Mouse (Mus musculus) CH12.LX (cell line): ENCODE results near the gene Ntm. TPM values are rescaled to one million over a fixed set of nuclear protein-coding genes. Genes with fewer than 3 reads are reported as not detected.

Experiments used
- DNase-seq: peaks from one replicate; pipeline ENCODE4 v3.0.0-alpha.2; 2013; ENCODE audit errors: extremely low read depth
- H3K27ac ChIP-seq: 2 replicates; pipeline ENCODE4 v1.5.1; 2012; ENCODE audit warnings: low read depth, mild to moderate bottlenecking, control low read depth, moderate library complexity; ENCODE audit not compliant: insufficient read depth
- H3K27me3 ChIP-seq: replicated peaks from 2 replicates; pipeline ENCODE3; 2012; ENCODE audit warnings: inconsistent platforms
- H3K36me3 ChIP-seq, 2 experiments: replicated peaks in 1 of 2; 2 replicates each; pipeline versions ENCODE3 to v1.6.1; 2012; ENCODE audit warnings: inconsistent platforms in 1 of 2, low read length in 1 of 2, mild to moderate bottlenecking in 1 of 2, mixed read lengths in 1 of 2, moderate library complexity in 1 of 2; ENCODE audit not compliant: control insufficient read depth in 1 of 2, insufficient read depth in 1 of 2
- H3K4me1 ChIP-seq, 2 experiments: 2 replicates each; pipeline ENCODE4 v1.6.1; 2012; ENCODE audit warnings: inconsistent platforms in 1 of 2, moderate library complexity in 1 of 2; ENCODE audit not compliant: insufficient read depth in 2 of 2, control insufficient read depth in 1 of 2
- H3K4me2 ChIP-seq: 2 replicates; pipeline ENCODE4 v1.6.1; 2012; ENCODE audit warnings: low read depth, mild to moderate bottlenecking, control low read depth; ENCODE audit not compliant: poor library complexity, insufficient read depth, severe bottlenecking
- H3K4me3 ChIP-seq, 3 experiments: fragments of 150-350 bp in 1 of 3; sonication (generic) in 1 of 3; replicated peaks in 1 of 3; 2 replicates each; pipeline versions ENCODE3 to v1.5.1; 2011 to 2012; ENCODE audit warnings: low read depth in 2 of 3, low read length in 2 of 3, mild to moderate bottlenecking in 2 of 3, moderate library complexity in 2 of 3, control low read depth in 1 of 3, improper control_type of control experiment in 1 of 3, inconsistent platforms in 1 of 3, mixed read lengths in 1 of 3; ENCODE audit not compliant: poor library complexity in 1 of 3
- H3K79me2 ChIP-seq: replicated peaks from 2 replicates; pipeline ENCODE4 v1.6.1; 2012; ENCODE audit warnings: mild to moderate bottlenecking, moderate library complexity; ENCODE audit not compliant: control insufficient read depth, poor library complexity, insufficient read depth, severe bottlenecking; ENCODE audit errors: extremely low read depth
- H3K9ac ChIP-seq: 2 replicates; pipeline ENCODE4 v1.6.1; 2012; ENCODE audit warnings: low read depth, mild to moderate bottlenecking, control low read depth, moderate library complexity; ENCODE audit not compliant: insufficient read depth
- H3K9me3 ChIP-seq: replicated peaks from 2 replicates; pipeline ENCODE3; 2012; ENCODE audit warnings: low read length, inconsistent platforms, mixed read lengths
- CHD2 ChIP-seq: IDR thresholded peaks from 2 replicates; pipeline ENCODE4 v1.6.1; 2011; ENCODE audit warnings: low read length, improper control_type of control experiment
- CTCF ChIP-seq, 2 experiments: IDR thresholded peaks in 1 of 2; conservative IDR thresholded peaks in 1 of 2; 2 replicates each; pipeline ENCODE4 v1.5.1; 2011 to 2012; ENCODE audit warnings: low read depth in 2 of 2, low read length in 2 of 2, improper control_type of control experiment in 1 of 2, inconsistent platforms in 1 of 2, mild to moderate bottlenecking in 1 of 2, moderate library complexity in 1 of 2
- E2F4 ChIP-seq: IDR thresholded peaks from 2 replicates; pipeline ENCODE4 v1.6.1; 2011; ENCODE audit warnings: low read depth, low read length, improper control_type of control experiment; ENCODE audit not compliant: insufficient replicate concordance
- ELF1 ChIP-seq: IDR thresholded peaks from 2 replicates; pipeline ENCODE4 v1.6.1; 2014; ENCODE audit warnings: low read depth, mild to moderate bottlenecking, inconsistent platforms, low read length, improper control_type of control experiment
- HCFC1 ChIP-seq: IDR thresholded peaks from 2 replicates; pipeline ENCODE4 v1.6.1; 2012; ENCODE audit warnings: low read depth, mild to moderate bottlenecking, inconsistent platforms, low read length, improper control_type of control experiment
- MAFK ChIP-seq: IDR thresholded peaks from 2 replicates; pipeline ENCODE4 v1.6.1; 2011; ENCODE audit warnings: low read length, improper control_type of control experiment; ENCODE audit not compliant: insufficient replicate concordance
- MXI1 ChIP-seq: IDR thresholded peaks from 2 replicates; pipeline ENCODE4 v1.6.1; 2011; ENCODE audit warnings: mild to moderate bottlenecking, low read depth, low read length, improper control_type of control experiment
- MYC ChIP-seq: IDR thresholded peaks from 2 replicates; pipeline ENCODE4 v1.6.1; 2011; ENCODE audit warnings: low read depth, mild to moderate bottlenecking, improper control_type of control experiment, low read length
- NELFE ChIP-seq: IDR thresholded peaks from 2 replicates; pipeline ENCODE4 v1.6.1; 2011; ENCODE audit warnings: low read depth, low read length, improper control_type of control experiment
- NRF1 ChIP-seq: IDR thresholded peaks from 2 replicates; pipeline ENCODE4 v1.6.1; 2014; ENCODE audit warnings: low read depth, mild to moderate bottlenecking, inconsistent platforms, low read length, improper control_type of control experiment, moderate library complexity
- POLR2A ChIP-seq: IDR thresholded peaks from 2 replicates; pipeline ENCODE4 v1.6.1; 2011; ENCODE audit warnings: low read depth, mild to moderate bottlenecking, improper control_type of control experiment, low read length
- POLR2AphosphoS2 ChIP-seq: IDR thresholded peaks from 2 replicates; pipeline ENCODE4 v1.6.1; 2011; ENCODE audit warnings: low read depth, low read length, improper control_type of control experiment
- RCOR1 ChIP-seq: conservative IDR thresholded peaks from 2 replicates; pipeline ENCODE4 v1.6.1; 2012; ENCODE audit warnings: low read depth, mild to moderate bottlenecking, inconsistent platforms, low read length, improper control_type of control experiment
- SIN3A ChIP-seq: IDR thresholded peaks from 2 replicates; pipeline ENCODE4 v1.6.1; 2012; ENCODE audit warnings: low read length, improper control_type of control experiment, inconsistent platforms
- SMC3 ChIP-seq: IDR thresholded peaks from 2 replicates; pipeline ENCODE4 v1.6.1; 2011; ENCODE audit warnings: low read depth, low read length, improper control_type of control experiment
- TBP ChIP-seq: conservative IDR thresholded peaks from 2 replicates; pipeline ENCODE4 v1.6.1; 2011; ENCODE audit warnings: low read depth, low read length, improper control_type of control experiment
- TCF12 ChIP-seq: IDR thresholded peaks from 2 replicates; pipeline ENCODE4 v1.6.1; 2014; ENCODE audit warnings: low read depth, mild to moderate bottlenecking, inconsistent platforms, low read length, improper control_type of control experiment
- UBTF ChIP-seq: IDR thresholded peaks from 2 replicates; pipeline ENCODE4 v1.6.1; 2012; ENCODE audit warnings: low read depth, mild to moderate bottlenecking, inconsistent platforms, low read length, improper control_type of control experiment, moderate library complexity
- ZMIZ1 ChIP-seq: IDR thresholded peaks from 2 replicates; pipeline ENCODE4 v1.6.1; 2012; ENCODE audit warnings: low read depth, mild to moderate bottlenecking, inconsistent platforms, low read length, improper control_type of control experiment
- ZNF384 ChIP-seq: IDR thresholded peaks from 2 replicates; pipeline ENCODE4 v1.6.1; 2012; ENCODE audit warnings: low read depth, low read length, improper control_type of control experiment, inconsistent platforms
- dilution Hi-C: fragments of 300-500 bp; cut with MboI; formaldehyde crosslinking; loops from 2 replicates; pipeline ENCODE4 v1.14.3; 2020; ENCODE audit warnings: low sequenced_read_pairs; ENCODE audit not compliant: extremely low pct_unique_long_range_greater_than_20kb, extremely low pct_ligation_motif_present
- in situ Hi-C: fragments of 300-500 bp; cut with MboI; formaldehyde crosslinking; loops from 3 replicates; pipeline ENCODE4 v1.14.3; 2019; ENCODE audit warnings: low sequenced_read_pairs, low pct_ligation_motif_present, low pct_unique_long_range_greater_than_20kb, mixed read lengths
- polyA plus RNA-seq: library from polyadenylated mRNA; unstranded; fragments of >175 nt; gene quantifications from 2 replicates; pipeline ENCODE4 v1.2.1, GENCODE M21; 2012; ENCODE audit warnings: low read depth; ENCODE audit not compliant: insufficient read length
- total RNA-seq, 2 experiments: library from RNA; depleted of rRNA; stranded (reverse); fragments of 300-350 nt in 1 of 2; fragments of >200 nt in 1 of 2; gene quantifications; 2 replicates each; pipeline ENCODE4 v1.2.3; 2012 to 2014

The Ntm gene
- total and polyA plus RNA-seq, 3 experiments = not detected

GRCm38 (mm10) chr9:29776030-29776429 is 186.9 kb downstream of the Ntm start:
- no peaks in the 10 kb centered on the region for H3K27me3 ChIP-seq
- no peaks in the 10 kb centered on the region for H3K36me3 ChIP-seq
- no peak overlapping the region for H3K4me2 ChIP-seq
- dilution Hi-C loops (no loop called here), in situ Hi-C loops (no loop called here)
- no peaks in the 10 kb centered on the region for H3K79me2 ChIP-seq
- no peak for DNase-seq
- H3K9ac ChIP-seq = no peak overlapping the region
- H3K4me1 ChIP-seq = no peaks in the 10 kb centered on the region
- peak; percentile 93 for TF ChIP-seq MAFK
- TF ChIP-seq ZMIZ1 = no peak
- no peak for TF ChIP-seq E2F4
- no peak for TF ChIP-seq POLR2AphosphoS2
- TF ChIP-seq TBP = no peak
- no peak for TF ChIP-seq MXI1
- TF ChIP-seq HCFC1 = no peak
- H3K4me3 ChIP-seq = no peak overlapping the region
- H3K9me3 ChIP-seq = peaks cover 79% of the 10 kb centered on the region
- H3K27ac ChIP-seq = no peak overlapping the region

GRCm38 (mm10) chr9:29772625-29773388 is 190.1 kb downstream of the Ntm start:
- no peak overlapping the region for H3K4me2 ChIP-seq
- DNase-seq = no peak
- no peak overlapping the region for H3K27ac ChIP-seq
- H3K4me3 ChIP-seq = no peak overlapping the region
- no peaks in the 10 kb centered on the region for H3K27me3 ChIP-seq
- TF ChIP-seq POLR2A = no peak
- no peak for TF ChIP-seq UBTF
- TF ChIP-seq SMC3 = no peak
- TF ChIP-seq RCOR1 = no peak
- no peak for TF ChIP-seq E2F4
- TF ChIP-seq ELF1 = no peak
- TF ChIP-seq ZMIZ1 = no peak
- no peak for TF ChIP-seq SIN3A
- TF ChIP-seq TCF12 = no peak
- no peak for TF ChIP-seq CHD2
- TF ChIP-seq CTCF (conservative IDR thresholded peaks at IDR 0.05 in 1 of 2, IDR thresholded peaks at IDR 0.05 in 1 of 2; ENCODE audit: low read depth in 2 of 2, low read length in 2 of 2) = no peak
- TF ChIP-seq NELFE = no peak
- TF ChIP-seq NRF1 = no peak
- no peak for TF ChIP-seq ZNF384
- TF ChIP-seq MYC = no peak
- no peak for TF ChIP-seq MAFK
- no peaks in the 10 kb centered on the region for H3K79me2 ChIP-seq
- in situ Hi-C loops = no loop called here
- peaks cover 75% of the 10 kb centered on the region for H3K9me3 ChIP-seq
- no peak overlapping the region for H3K9ac ChIP-seq
- dilution Hi-C loops = no loop called here
- H3K36me3 ChIP-seq = no peaks in the 10 kb centered on the region
- no peaks in the 10 kb centered on the region for H3K4me1 ChIP-seq
